Mouse (Mus musculus) heart, postnatal 0 days (tissue): Measurements from ENCODE around the gene Abca6.

Experiments
- CTCF ChIP-seq: IDR thresholded peaks from 2 replicates; pipeline ENCODE4 v1.5.1; 2016; ENCODE audit warnings: antibody characterized with exemption, control low read depth, low read depth
- EP300 ChIP-seq: IDR thresholded peaks from 2 replicates; pipeline ENCODE4 v1.6.1; 2016; ENCODE audit warnings: antibody characterized with exemption, low read depth

DNA sequence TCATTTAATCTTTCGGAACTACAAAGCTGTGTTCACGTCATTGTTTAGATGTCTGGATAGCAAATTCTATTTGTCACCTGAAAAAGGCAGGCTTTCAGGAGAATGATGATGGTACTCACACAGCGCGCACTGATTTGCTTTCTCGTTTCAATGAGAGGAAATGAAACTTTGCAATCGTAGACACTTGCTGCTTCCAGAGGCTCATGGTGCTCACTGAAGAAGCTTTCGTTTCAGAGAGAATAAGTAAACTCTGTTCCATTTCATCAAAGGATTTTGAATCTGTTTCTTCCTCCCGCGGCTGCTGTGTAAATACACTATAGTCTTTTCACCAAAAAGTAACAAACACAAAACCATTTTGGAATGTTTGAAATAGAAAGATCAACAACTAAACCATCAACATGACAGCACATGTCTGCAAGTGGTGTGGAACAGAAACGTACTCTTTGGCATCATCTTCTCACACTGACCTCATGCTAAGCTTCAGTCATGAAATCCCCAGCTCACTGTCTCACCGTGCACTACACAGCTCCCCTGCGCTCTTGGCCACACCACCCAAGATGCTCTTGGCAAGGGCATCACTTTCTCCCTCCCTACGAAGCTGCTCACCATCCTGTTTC, 46.4 kb upstream of the Abca6 start:
- TF ChIP-seq CTCF (no peak), EP300 (no peak)
